Mouse (Mus musculus): ENCODE results near the gene Ebf1. TPM values are rescaled to one million over a fixed set of nuclear protein-coding genes. Genes with fewer than 3 reads are reported as not detected.
A peak's percentile ranks its signal among the peaks of the same experiment; 100 is the strongest.

Gene Ebf1
- total and polyA plus RNA-seq, 2 experiments from 2014 or later, result 27.1 to 30.0 TPM

GRCm38 (mm10) chr11:44577911-44578310 is 39.2 kb upstream of the Ebf1 start:
- DNase-seq (ENCODE audit: low spot score) (no peak), ATAC-seq (ENCODE audit: low FRiP score) (no peak)
- Histone ChIP-seq H3K9ac (replicated peaks; ENCODE audit: low read length, poor library complexity, severe bottlenecking) (no peak overlapping the region), H3K27ac (ENCODE audit: low read depth, low read length) (no peak overlapping the region), H3K27me3 (ENCODE audit: insufficient read depth, low read length) (no peaks in the 10 kb centered on the region), H3K36me3 (ENCODE audit: insufficient read depth, low read length) (no peaks in the 10 kb centered on the region), H3K4me2 (ENCODE audit: low read depth, low read length, poor library complexity, severe bottlenecking) (no peak overlapping the region), H3K4me1 (ENCODE audit: insufficient read depth, low read length) (no peaks in the 10 kb centered on the region), H3K9me3 (ENCODE audit: low read length) (no peaks in the 10 kb centered on the region), H3K4me3 (ENCODE audit: low read depth, low read length) (no peak overlapping the region)
- TF ChIP-seq CTCF (IDR thresholded peaks at IDR 0.05), result no peak
- WGBS, result 81% methylated on average over 9 of the region's 9 CpGs

- 40% methylated on average over 11 of the region's 11 CpGs for WGBS
- Histone ChIP-seq H3K9me3 (ENCODE audit: low read length) (no peaks in the 10 kb centered on the region), H3K4me1 (ENCODE audit: insufficient read depth, low read length) (no peaks in the 10 kb centered on the region), H3K4me3 (ENCODE audit: low read depth, low read length) (no peak overlapping the region), H3K27me3 (ENCODE audit: insufficient read depth, low read length) (no peaks in the 10 kb centered on the region), H3K27ac (ENCODE audit: low read depth, low read length) (no peak overlapping the region), H3K9ac (replicated peaks; ENCODE audit: low read length, poor library complexity, severe bottlenecking) (no peak overlapping the region), H3K4me2 (ENCODE audit: low read depth, low read length, poor library complexity, severe bottlenecking) (no peak overlapping the region), H3K36me3 (ENCODE audit: insufficient read depth, low read length) (no peaks in the 10 kb centered on the region)
- ATAC-seq (ENCODE audit: low FRiP score) (no peak), DNase-seq (ENCODE audit: low spot score) (peak; percentile 44)
- peak; percentile 45 for TF ChIP-seq CTCF (IDR thresholded peaks at IDR 0.05)
These were observed 35.8 kb upstream of the Ebf1 start for GRCm38 (mm10) chr11:44581277-44581683.

GRCm38 (mm10) chr11:44586047-44586696 is 30.9 kb upstream of the Ebf1 start:
- no peaks in the 10 kb centered on the region for H3K36me3 ChIP-seq (ENCODE audit: insufficient read depth, low read length)
- no peak overlapping the region for H3K4me3 ChIP-seq (ENCODE audit: low read depth, low read length)
- H3K9me3 ChIP-seq (ENCODE audit: low read length), result no peaks in the 10 kb centered on the region
- DNase-seq (ENCODE audit: low spot score) (peak; percentile 91), ATAC-seq (ENCODE audit: low FRiP score) (no peak; the same call in 1 of the 2 replicates)
- TF ChIP-seq CTCF (IDR thresholded peaks at IDR 0.05), result peak; percentile 97
- whole genome bisulfite sequencing, result 7% methylated on average over 3 of the region's 3 CpGs
- H3K4me2 ChIP-seq (ENCODE audit: low read depth, low read length, poor library complexity, severe bottlenecking), result no peak overlapping the region
- H3K9ac ChIP-seq (replicated peaks; ENCODE audit: low read length, poor library complexity, severe bottlenecking), result no peak overlapping the region
- H3K4me1 ChIP-seq (ENCODE audit: insufficient read depth, low read length), result no peaks in the 10 kb centered on the region
- no peak overlapping the region for H3K27ac ChIP-seq (ENCODE audit: low read depth, low read length)
- H3K27me3 ChIP-seq (ENCODE audit: insufficient read depth, low read length), result no peaks in the 10 kb centered on the region

- no peak for ATAC-seq (ENCODE audit: low FRiP score)
- TF ChIP-seq CTCF (IDR thresholded peaks at IDR 0.05), result no peak
These were observed 24.1 kb upstream of the Ebf1 start for GRCm38 (mm10) chr11:44593016-44593415.

GRCm38 (mm10) chr11:44594768-44595167 is 22.3 kb upstream of the Ebf1 start:
- Histone ChIP-seq H3K4me2 (ENCODE audit: low read depth, low read length, poor library complexity, severe bottlenecking) (no peak overlapping the region), H3K27ac (ENCODE audit: low read depth, low read length) (no peak overlapping the region), H3K36me3 (ENCODE audit: insufficient read depth, low read length) (no peaks in the 10 kb centered on the region), H3K27me3 (ENCODE audit: insufficient read depth, low read length) (no peaks in the 10 kb centered on the region), H3K9ac (replicated peaks; ENCODE audit: low read length, poor library complexity, severe bottlenecking) (no peak overlapping the region), H3K4me1 (ENCODE audit: insufficient read depth, low read length) (no peaks in the 10 kb centered on the region), H3K9me3 (ENCODE audit: low read length) (no peaks in the 10 kb centered on the region), H3K4me3 (ENCODE audit: low read depth, low read length) (no peak overlapping the region)
- DNase-seq (ENCODE audit: low spot score), result no peak
- no peak for ATAC-seq (ENCODE audit: low FRiP score)
- TF ChIP-seq CTCF (IDR thresholded peaks at IDR 0.05), result no peak
- 88% methylated on average over 3 of the region's 3 CpGs for WGBS

More at GRCm38 (mm10) chr11:44593016-44593415, 24.1 kb upstream of the Ebf1 start:
- no peaks in the 10 kb centered on the region for H3K27me3 ChIP-seq (ENCODE audit: insufficient read depth, low read length)
- no peak overlapping the region for H3K4me2 ChIP-seq (ENCODE audit: low read depth, low read length, poor library complexity, severe bottlenecking)
- no peak overlapping the region for H3K27ac ChIP-seq (ENCODE audit: low read depth, low read length)
- WGBS, result 97% methylated on average over 6 of the region's 6 CpGs
- H3K36me3 ChIP-seq (ENCODE audit: insufficient read depth, low read length), result no peaks in the 10 kb centered on the region
- H3K9me3 ChIP-seq (ENCODE audit: low read length), result no peaks in the 10 kb centered on the region
- H3K4me1 ChIP-seq (ENCODE audit: insufficient read depth, low read length), result no peaks in the 10 kb centered on the region
- H3K4me3 ChIP-seq (ENCODE audit: low read depth, low read length), result no peak overlapping the region
- DNase-seq (ENCODE audit: low spot score), result no peak
- no peak overlapping the region for H3K9ac ChIP-seq (replicated peaks; ENCODE audit: low read length, poor library complexity, severe bottlenecking)

- peaks cover under 1% of the 10 kb centered on the region for H3K27me3 ChIP-seq (ENCODE audit: insufficient read depth, low read length)
- TF ChIP-seq CTCF (IDR thresholded peaks at IDR 0.05), result no peak
- H3K9ac ChIP-seq (replicated peaks; ENCODE audit: low read length, poor library complexity, severe bottlenecking), result no peak overlapping the region
- no peak overlapping the region for H3K4me2 ChIP-seq (ENCODE audit: low read depth, low read length, poor library complexity, severe bottlenecking)
- H3K27ac ChIP-seq (ENCODE audit: low read depth, low read length), result no peak overlapping the region
- H3K9me3 ChIP-seq (ENCODE audit: low read length), result no peaks in the 10 kb centered on the region
- DNase-seq (ENCODE audit: low spot score) (no peak), ATAC-seq (ENCODE audit: low FRiP score) (no peak)
- H3K4me1 ChIP-seq (ENCODE audit: insufficient read depth, low read length), result no peaks in the 10 kb centered on the region
- no peaks in the 10 kb centered on the region for H3K36me3 ChIP-seq (ENCODE audit: insufficient read depth, low read length)
- no peak overlapping the region for H3K4me3 ChIP-seq (ENCODE audit: low read depth, low read length)
- WGBS, result 87% methylated on average over 8 of the region's 8 CpGs
These were observed 10.2 kb upstream of the Ebf1 start for GRCm38 (mm10) chr11:44606881-44607280.

Data from midbrain, postnatal 0 days (tissue).